Mouse (Mus musculus): ENCODE results near the gene 1500009C09Rik. TPM values are rescaled to one million over a fixed set of nuclear protein-coding genes. Genes with fewer than 3 reads are reported as not detected.

1500009C09Rik gene
- polyA plus RNA-seq, 1 experiment = 0.06 TPM

GRCm38 (mm10) chr15:82298764-82299561 is 46.8 kb downstream of the 1500009C09Rik start, which contains the start of gene Wbp2nl:
Gene Wbp2nl, plus strand, starts transcription at chr15:82298954.
- TF ChIP-seq GATA1 (IDR thresholded peaks at IDR 0.05; ENCODE audit: borderline replicate concordance, low read length) (no peak), FLI1 (IDR thresholded peaks at IDR 0.05; ENCODE audit: low read length) (no peak)

GRCm38 (mm10) chr15:82307107-82307506 is 54.9 kb downstream of the 1500009C09Rik start:
- no peak for TF ChIP-seq FLI1 (IDR thresholded peaks at IDR 0.05; ENCODE audit: low read length)
- TF ChIP-seq GATA1 (IDR thresholded peaks at IDR 0.05; ENCODE audit: borderline replicate concordance, low read length) = no peak
- no peaks in the 10 kb centered on the region for H3K4me1 ChIP-seq
- no peaks in the 10 kb centered on the region for H3K36me3 ChIP-seq (replicated peaks; ENCODE audit: low read length)
- H3K9me3 ChIP-seq = peaks cover 6% of the 10 kb centered on the region
- no peak overlapping the region for H3K4me3 ChIP-seq (replicated peaks)
- peaks cover 32% of the 10 kb centered on the region for H3K27me3 ChIP-seq (replicated peaks)

More at GRCm38 (mm10) chr15:82298764-82299561, 46.8 kb downstream of the 1500009C09Rik start, which contains the start of gene Wbp2nl:
- no peak within 1 kb of the TSS for H3K4me3 ChIP-seq (replicated peaks)
- peaks cover 12% of the 10 kb centered on the region for H3K27me3 ChIP-seq (replicated peaks)
- H3K9me3 ChIP-seq = peaks cover 12% of the 10 kb centered on the region
- peaks cover 3% of the 10 kb centered on the region; the same call in 1 of the 2 replicates for H3K4me1 ChIP-seq
- no peaks in the 10 kb centered on the region for H3K36me3 ChIP-seq (replicated peaks; ENCODE audit: low read length)

- Histone ChIP-seq H3K4me1 (no peaks in the 10 kb centered on the region), H3K27me3 (replicated peaks) (peaks cover 37% of the 10 kb centered on the region), H3K4me3 (replicated peaks) (no peak overlapping the region), H3K9me3 (peaks cover 6% of the 10 kb centered on the region), H3K36me3 (replicated peaks; ENCODE audit: low read length) (no peaks in the 10 kb centered on the region)
- TF ChIP-seq FLI1 (IDR thresholded peaks at IDR 0.05; ENCODE audit: low read length) (no peak), GATA1 (IDR thresholded peaks at IDR 0.05; ENCODE audit: borderline replicate concordance, low read length) (no peak)
These were observed 56.2 kb downstream of the 1500009C09Rik start for GRCm38 (mm10) chr15:82308416-82308815.

Other genes starting within 250 kb of the 1500009C09Rik start
- gene Desi1, start 218.5 kb upstream of the 1500009C09Rik start, polyA plus RNA-seq (2012; ENCODE audit: insufficient read depth, low replicate concordance) = 53.6 and 99.4 TPM in 2 replicates
- gene Snu13, start 204.8 kb upstream of the 1500009C09Rik start, polyA plus RNA-seq (2012; ENCODE audit: insufficient read depth, low replicate concordance) = 96.3 and 124 TPM in 2 replicates
- gene 4930407I10Rik, start 193.2 kb upstream of the 1500009C09Rik start, polyA plus RNA-seq (2012; ENCODE audit: insufficient read depth, low replicate concordance) = not detected in 2 replicates
- gene Mei1, start 182.4 kb upstream of the 1500009C09Rik start, polyA plus RNA-seq (2012; ENCODE audit: insufficient read depth, low replicate concordance) = not detected in 2 replicates
- gene Ccdc134, start 124.5 kb upstream of the 1500009C09Rik start, polyA plus RNA-seq (2012; ENCODE audit: insufficient read depth, low replicate concordance) = 4.1 and 35.3 TPM in 2 replicates
- 351 and 1,948 TPM in 2 replicates for gene Srebf2, start 105.2 kb upstream of the 1500009C09Rik start, polyA plus RNA-seq (2012; ENCODE audit: insufficient read depth, low replicate concordance)
- gene Shisa8, start 39.6 kb upstream of the 1500009C09Rik start, polyA plus RNA-seq (2012; ENCODE audit: insufficient read depth, low replicate concordance) = 0.89 TPM in 1 of 2 replicates, not detected in the other
- gene Tnfrsf13c, start 28.0 kb upstream of the 1500009C09Rik start, polyA plus RNA-seq (2012; ENCODE audit: insufficient read depth, low replicate concordance) = not detected in 2 replicates
- gene Cenpm, start 7.6 kb upstream of the 1500009C09Rik start, polyA plus RNA-seq (2012; ENCODE audit: insufficient read depth, low replicate concordance) = 9.2 and 32.0 TPM in 2 replicates
- 0.62 TPM in 1 of 2 replicates, not detected in the other for gene Sept3, start 22.5 kb downstream of the 1500009C09Rik start, polyA plus RNA-seq (2012; ENCODE audit: insufficient read depth, low replicate concordance)
- not detected in 2 replicates for gene Wbp2nl, start 46.6 kb downstream of the 1500009C09Rik start, polyA plus RNA-seq (2012; ENCODE audit: insufficient read depth, low replicate concordance)
- gene Naga, start 86.5 kb downstream of the 1500009C09Rik start, polyA plus RNA-seq (2012; ENCODE audit: insufficient read depth, low replicate concordance) = 280 and 641 TPM in 2 replicates
- 1.2 and 5.5 TPM in 2 replicates for gene Pheta2, start 86.5 kb downstream of the 1500009C09Rik start, polyA plus RNA-seq (2012; ENCODE audit: insufficient read depth, low replicate concordance)
- 118 and 198 TPM in 2 replicates for gene Smdt1, start 86.6 kb downstream of the 1500009C09Rik start, polyA plus RNA-seq (2012; ENCODE audit: insufficient read depth, low replicate concordance)
- gene Ndufa6, start 101.9 kb downstream of the 1500009C09Rik start, polyA plus RNA-seq (2012; ENCODE audit: insufficient read depth, low replicate concordance) = 274 and 631 TPM in 2 replicates
- 0.13 TPM in 1 of 2 replicates, not detected in the other for gene Cyp2d22, start 127.9 kb downstream of the 1500009C09Rik start, polyA plus RNA-seq (2012; ENCODE audit: insufficient read depth, low replicate concordance)
- not detected in 2 replicates for gene Cyp2d11, start 141.6 kb downstream of the 1500009C09Rik start, polyA plus RNA-seq (2012; ENCODE audit: insufficient read depth, low replicate concordance)
- gene Cyp2d10, start 154.8 kb downstream of the 1500009C09Rik start, polyA plus RNA-seq (2012; ENCODE audit: insufficient read depth, low replicate concordance) = not detected in 2 replicates
- not detected in 2 replicates for gene Cyp2d9, start 181.0 kb downstream of the 1500009C09Rik start, polyA plus RNA-seq (2012; ENCODE audit: insufficient read depth, low replicate concordance)